Mouse (Mus musculus) forebrain, embryonic 12.5 days (tissue): ENCODE measurements at regions not wholly inside any gene's neighbourhood (a gene's known extent, or its start where the extent isn't known, plus 50 kb on each side); places are given as distances from the start of the nearest gene placed in this dataset.
A peak's percentile ranks its signal among the peaks of the same experiment; 100 is the strongest.

Source experiments
- ATAC-seq: fragments of 200-750 bp; cut with Nextera tagmentation; 2 replicates; pipeline ENCODE4 v1.8.0; 2017; ENCODE audit warnings: moderate TSS enrichment; ENCODE audit not compliant: low FRiP score
- H3K27ac ChIP-seq: fragments of 300-500 bp; sonication (generic); 2 replicates; pipeline ENCODE4 v1.5.1; 2016; ENCODE audit warnings: mild to moderate bottlenecking
- H3K27me3 ChIP-seq: fragments of 300-500 bp; sonication (generic); 2 replicates; pipeline ENCODE4 v1.6.1; 2016; ENCODE audit warnings: mild to moderate bottlenecking
- H3K36me3 ChIP-seq: fragments of 300-500 bp; sonication (generic); replicated peaks from 2 replicates; pipeline ENCODE4 v1.6.1; 2016; ENCODE audit warnings: mild to moderate bottlenecking
- H3K4me1 ChIP-seq: fragments of 300-500 bp; sonication (generic); 2 replicates; pipeline ENCODE4 v1.6.1; 2016
- H3K4me2 ChIP-seq: fragments of 300-500 bp; sonication (generic); 2 replicates; pipeline ENCODE4 v1.6.1; 2016; ENCODE audit warnings: mild to moderate bottlenecking, moderate library complexity
- H3K4me3 ChIP-seq: fragments of 300-500 bp; sonication (generic); replicated peaks from 2 replicates; pipeline ENCODE4 v1.5.1; 2016; ENCODE audit warnings: mild to moderate bottlenecking
- H3K9ac ChIP-seq: fragments of 300-500 bp; sonication (generic); 2 replicates; pipeline ENCODE4 v1.6.1; 2016; ENCODE audit warnings: mild to moderate bottlenecking
- H3K9me3 ChIP-seq: fragments of 300-500 bp; sonication (generic); 2 replicates; pipeline ENCODE4 v1.6.1; 2016
- WGBS: fragments of 180-500 bp; shearing (Covaris S2); methylation state at CpG from one replicate; pipeline ENCODE4 v1.1.7; 2016; 5-methylcytosine and 5-hydroxymethylcytosine counted together

GRCm38 (mm10) chr9:93969118-93969517, 568.8 kb downstream of the 1190002N15Rik start:
- Histone ChIP-seq H3K27ac (no peak overlapping the region), H3K4me1 (no peaks in the 10 kb centered on the region), H3K4me2 (no peak overlapping the region), H3K27me3 (no peaks in the 10 kb centered on the region), H3K36me3 (no peaks in the 10 kb centered on the region), H3K9ac (no peak overlapping the region), H3K9me3 (no peaks in the 10 kb centered on the region), H3K4me3 (no peak overlapping the region)
- no peak for ATAC-seq
- 77% methylated on average over 5 of the region's 5 CpGs for WGBS

DNA sequence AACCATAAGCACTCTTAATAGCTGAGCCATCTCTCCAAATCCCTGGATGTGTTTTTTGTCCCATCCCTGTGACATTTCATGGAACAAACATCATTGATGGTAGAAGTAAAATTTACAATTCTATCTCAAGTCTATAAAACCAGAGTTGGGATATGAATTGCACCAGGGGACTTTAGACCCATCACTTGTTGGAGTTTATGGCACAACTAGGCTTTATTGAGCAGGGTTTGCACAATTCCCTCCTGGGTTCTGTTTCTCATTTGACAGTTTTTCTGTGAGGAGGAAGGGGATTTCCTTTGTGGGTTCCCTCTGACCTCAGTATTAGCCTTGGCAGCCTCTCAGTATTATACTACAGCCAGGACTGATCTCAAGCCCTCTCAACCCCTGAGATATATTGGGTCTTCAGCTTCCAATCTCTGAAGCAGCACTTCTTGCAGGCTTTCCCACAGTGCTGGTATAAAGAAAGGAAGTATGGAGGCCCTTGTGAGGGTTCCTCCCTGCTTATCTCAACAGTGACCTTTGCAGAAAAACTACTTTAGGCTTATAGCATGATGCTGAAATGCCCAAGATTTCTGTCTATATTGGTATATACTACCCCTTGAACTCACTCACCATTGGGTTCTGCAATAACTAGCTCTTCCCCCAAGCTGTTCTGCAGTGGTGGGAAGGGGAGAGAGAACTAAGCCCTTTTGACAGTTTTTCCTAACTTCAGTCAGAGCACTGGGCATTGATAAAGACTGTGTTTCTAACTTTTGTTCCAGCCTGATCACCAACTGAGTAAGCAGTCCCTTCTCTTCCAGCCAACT, 582.4 kb downstream of the 1190002N15Rik start:
- H3K27ac ChIP-seq: no peak overlapping the region
- H3K4me2 ChIP-seq: no peak overlapping the region
- no peak for ATAC-seq
- H3K4me1 ChIP-seq: no peaks in the 10 kb centered on the region
- no peaks in the 10 kb centered on the region for H3K27me3 ChIP-seq
- H3K36me3 ChIP-seq: no peaks in the 10 kb centered on the region
- no peaks in the 10 kb centered on the region for H3K9me3 ChIP-seq
- no peak overlapping the region for H3K4me3 ChIP-seq
- H3K9ac ChIP-seq: no peak overlapping the region

- ATAC-seq: no peak
- Histone ChIP-seq H3K36me3 (no peaks in the 10 kb centered on the region), H3K9ac (no peak overlapping the region), H3K4me2 (no peak overlapping the region), H3K9me3 (no peaks in the 10 kb centered on the region), H3K4me1 (no peaks in the 10 kb centered on the region), H3K4me3 (no peak overlapping the region), H3K27ac (no peak overlapping the region), H3K27me3 (no peaks in the 10 kb centered on the region)
- WGBS: 90% methylated on average over 1 of the region's 1 CpGs
Measured at GRCm38 (mm10) chr9:93948671-93949070, 589.2 kb downstream of the 1190002N15Rik start.

DNA sequence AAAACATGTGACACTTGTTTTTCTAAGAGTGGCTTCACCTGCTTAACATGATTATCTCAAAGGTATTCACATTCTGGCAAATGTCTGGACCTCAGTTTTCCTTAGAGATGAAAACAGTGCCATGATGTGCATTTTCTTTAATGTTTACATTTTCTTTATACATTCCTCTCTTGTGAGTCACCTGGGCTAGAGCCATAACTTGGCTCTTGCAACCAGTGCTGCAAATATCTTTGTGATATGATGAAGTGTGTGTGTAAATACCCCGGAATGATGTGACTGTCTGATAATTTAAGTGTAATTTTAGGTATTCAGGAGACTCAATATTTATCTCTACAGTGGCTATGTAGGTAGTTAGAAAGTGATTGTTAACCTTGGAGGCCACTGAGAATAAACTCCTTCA, 590.8 kb downstream of the 1190002N15Rik start:
- Histone ChIP-seq H3K4me3 (no peak overlapping the region), H3K27me3 (no peaks in the 10 kb centered on the region), H3K9me3 (no peaks in the 10 kb centered on the region), H3K4me1 (no peaks in the 10 kb centered on the region), H3K36me3 (no peaks in the 10 kb centered on the region), H3K9ac (no peak overlapping the region), H3K4me2 (no peak overlapping the region), H3K27ac (no peak overlapping the region)
- ATAC-seq: no peak
- 87% methylated on average over 1 of the region's 1 CpGs for WGBS

DNA sequence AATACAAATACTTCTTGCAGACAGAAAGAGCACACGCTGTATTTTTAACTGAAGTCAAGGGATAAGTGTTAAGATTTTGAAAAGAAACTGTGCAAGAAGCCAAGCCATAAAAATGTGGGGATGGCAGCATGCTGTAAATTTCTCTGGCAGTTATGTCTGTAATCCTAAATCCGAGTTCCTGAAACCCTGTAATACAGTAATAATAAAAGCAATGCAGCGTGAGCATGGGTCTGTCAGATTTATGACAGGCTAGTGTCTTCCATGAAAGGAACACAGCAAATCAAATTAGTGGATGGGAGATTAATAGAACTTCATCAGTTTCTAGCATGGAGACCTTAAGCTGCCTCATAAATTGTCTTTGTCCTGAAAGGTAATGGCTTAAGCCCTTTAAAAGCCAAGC, 597.7 kb downstream of the 1190002N15Rik start:
- Histone ChIP-seq H3K27me3 (no peaks in the 10 kb centered on the region), H3K9ac (no peak overlapping the region), H3K27ac (no peak overlapping the region), H3K4me2 (no peak overlapping the region), H3K36me3 (no peaks in the 10 kb centered on the region), H3K4me3 (no peak overlapping the region), H3K9me3 (no peaks in the 10 kb centered on the region), H3K4me1 (no peaks in the 10 kb centered on the region)
- ATAC-seq: no peak
- WGBS: 88% methylated on average over 3 of the region's 3 CpGs

GRCm38 (mm10) chr9:93930684-93931083, 607.2 kb downstream of the 1190002N15Rik start:
- Histone ChIP-seq H3K9me3 (0 out of 2 replicates have a peak, but pooled peaks cover 5% of the 10 kb centered on the region), H3K27me3 (no peaks in the 10 kb centered on the region), H3K4me3 (no peak overlapping the region), H3K4me1 (no peaks in the 10 kb centered on the region), H3K9ac (no peak overlapping the region), H3K27ac (no peak overlapping the region), H3K4me2 (no peak overlapping the region), H3K36me3 (no peaks in the 10 kb centered on the region)
- ATAC-seq: no peak
- 82% methylated on average over 2 of the region's 2 CpGs for WGBS

GRCm38 (mm10) chr9:93889256-93889655, 648.6 kb downstream of the 1190002N15Rik start:
- H3K4me1 ChIP-seq: no peaks in the 10 kb centered on the region
- H3K4me2 ChIP-seq: no peak overlapping the region
- H3K36me3 ChIP-seq: no peaks in the 10 kb centered on the region
- no peaks in the 10 kb centered on the region for H3K27me3 ChIP-seq
- no peak overlapping the region for H3K4me3 ChIP-seq
- no peak for ATAC-seq
- WGBS: 74% methylated on average over 1 of the region's 1 CpGs
- no peak overlapping the region for H3K9ac ChIP-seq
- H3K9me3 ChIP-seq: no peaks in the 10 kb centered on the region
- H3K27ac ChIP-seq: no peak overlapping the region

DNA sequence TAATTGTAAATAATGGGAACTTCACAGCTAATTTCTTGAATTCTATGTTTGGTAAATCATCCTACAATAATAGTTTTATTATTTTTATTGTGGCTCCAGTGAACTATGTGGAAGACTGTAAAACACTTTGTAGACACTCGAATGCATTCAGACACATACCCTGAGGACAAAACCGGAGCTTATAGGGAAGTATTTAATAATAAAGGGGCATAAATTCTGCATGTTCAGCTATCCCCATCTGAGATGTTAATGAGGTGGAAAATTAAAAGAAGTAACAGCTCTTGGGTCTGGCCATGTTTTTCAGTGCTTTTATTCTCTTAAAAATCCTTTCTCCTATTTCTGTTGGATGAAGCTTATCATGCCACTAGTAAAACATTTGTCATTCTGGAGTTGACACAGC, 657.8 kb downstream of the 1190002N15Rik start:
- H3K27ac ChIP-seq: no peak overlapping the region
- H3K9ac ChIP-seq: no peak overlapping the region
- no peaks in the 10 kb centered on the region for H3K4me1 ChIP-seq
- no peaks in the 10 kb centered on the region for H3K27me3 ChIP-seq
- H3K4me2 ChIP-seq: no peak overlapping the region
- ATAC-seq: no peak
- H3K4me3 ChIP-seq: no peak overlapping the region
- H3K36me3 ChIP-seq: no peaks in the 10 kb centered on the region
- 49% methylated on average over 2 of the region's 2 CpGs for WGBS
- H3K9me3 ChIP-seq: no peaks in the 10 kb centered on the region

DNA sequence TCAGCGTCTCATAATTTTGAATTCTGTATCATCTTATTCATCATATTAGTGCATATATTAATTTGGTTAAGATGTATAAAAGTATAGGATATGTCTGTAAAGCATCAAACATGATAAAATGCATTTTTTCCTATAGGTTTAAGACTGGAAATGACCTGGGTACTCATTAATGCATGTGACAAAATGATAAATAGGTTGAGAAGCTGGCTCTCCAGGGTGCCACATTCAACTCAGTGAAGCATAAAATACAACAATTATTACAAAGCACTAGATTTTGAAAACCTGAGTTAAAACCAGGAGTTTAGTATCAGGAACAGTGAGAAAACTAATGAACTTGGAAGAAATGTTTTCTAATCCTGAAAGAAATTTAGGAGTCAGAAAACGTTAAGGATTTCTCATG, 658.3 kb downstream of the 1190002N15Rik start:
- Histone ChIP-seq H3K9me3 (no peaks in the 10 kb centered on the region), H3K4me3 (no peak overlapping the region), H3K27me3 (no peaks in the 10 kb centered on the region), H3K4me1 (no peaks in the 10 kb centered on the region), H3K9ac (no peak overlapping the region), H3K27ac (no peak overlapping the region), H3K4me2 (no peak overlapping the region), H3K36me3 (no peaks in the 10 kb centered on the region)
- no peak for ATAC-seq
- WGBS: 42% methylated on average over 2 of the region's 2 CpGs

DNA sequence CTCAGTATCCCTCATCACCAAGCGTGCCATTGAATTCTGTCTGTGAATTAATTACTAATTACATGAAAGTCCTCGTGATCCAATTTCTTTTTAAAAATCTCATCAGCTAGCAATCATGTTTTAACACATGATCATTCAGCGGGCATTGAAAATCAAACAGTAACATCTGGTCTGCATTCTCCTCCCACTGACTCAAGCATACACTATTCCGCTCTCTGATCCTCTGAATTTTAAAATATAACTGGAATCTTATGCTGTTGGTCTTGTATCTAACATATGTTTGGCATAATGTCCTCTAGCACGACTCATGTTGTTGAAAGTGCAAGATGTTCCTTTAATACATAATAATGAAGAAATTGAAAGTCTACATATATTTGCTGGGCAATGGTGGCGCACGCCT, 667.1 kb downstream of the 1190002N15Rik start:
- no peaks in the 10 kb centered on the region for H3K36me3 ChIP-seq
- 0 out of 2 replicates have a peak, but pooled peaks have one; percentile 41 for ATAC-seq
- no peak overlapping the region for H3K4me3 ChIP-seq
- no peak overlapping the region for H3K9ac ChIP-seq
- no peaks in the 10 kb centered on the region for H3K4me1 ChIP-seq
- H3K27ac ChIP-seq: no peak overlapping the region
- no peak overlapping the region for H3K4me2 ChIP-seq
- H3K9me3 ChIP-seq: no peaks in the 10 kb centered on the region
- 70% methylated on average over 7 of the region's 7 CpGs for WGBS
- no peaks in the 10 kb centered on the region for H3K27me3 ChIP-seq

DNA sequence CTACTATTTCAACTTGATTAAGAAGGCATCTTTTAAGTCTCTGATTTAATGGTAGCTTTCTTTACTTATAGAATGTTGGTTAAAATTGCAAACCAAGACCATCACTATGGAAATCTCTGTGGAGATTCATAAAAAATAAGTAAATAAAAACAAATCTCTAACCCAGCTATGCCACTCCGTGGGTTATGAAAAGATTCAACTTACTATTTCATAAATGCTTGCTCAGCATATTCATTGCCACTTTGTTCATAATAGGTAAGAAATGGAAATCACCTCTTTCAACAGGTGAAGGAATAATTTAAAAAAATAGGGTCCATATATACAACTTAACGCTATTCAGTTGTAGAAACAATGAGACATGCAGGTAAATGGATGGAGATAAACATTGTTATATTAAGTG, 679.9 kb downstream of the 1190002N15Rik start:
- WGBS: 77% methylated on average over 2 of the region's 2 CpGs
- H3K9me3 ChIP-seq: no peaks in the 10 kb centered on the region
- ATAC-seq: no peak
- no peak overlapping the region for H3K9ac ChIP-seq
- no peak overlapping the region for H3K4me3 ChIP-seq
- no peak overlapping the region for H3K27ac ChIP-seq
- H3K4me1 ChIP-seq: no peaks in the 10 kb centered on the region
- no peaks in the 10 kb centered on the region for H3K27me3 ChIP-seq
- H3K36me3 ChIP-seq: no peaks in the 10 kb centered on the region
- H3K4me2 ChIP-seq: no peak overlapping the region

- H3K4me1 ChIP-seq: no peaks in the 10 kb centered on the region
- no peak overlapping the region for H3K4me2 ChIP-seq
- no peaks in the 10 kb centered on the region for H3K36me3 ChIP-seq
- H3K4me3 ChIP-seq: no peak overlapping the region
- no peaks in the 10 kb centered on the region for H3K27me3 ChIP-seq
- no peaks in the 10 kb centered on the region for H3K9me3 ChIP-seq
- no peak overlapping the region for H3K9ac ChIP-seq
- ATAC-seq: no peak
- no peak overlapping the region for H3K27ac ChIP-seq
Measured at GRCm38 (mm10) chr9:93846411-93846810, 691.5 kb downstream of the 1190002N15Rik start.

GRCm38 (mm10) chr9:93843869-93844268, 694.0 kb downstream of the 1190002N15Rik start:
- Histone ChIP-seq H3K4me3 (no peak overlapping the region), H3K9ac (no peak overlapping the region), H3K27me3 (no peaks in the 10 kb centered on the region), H3K4me1 (no peaks in the 10 kb centered on the region), H3K36me3 (no peaks in the 10 kb centered on the region), H3K4me2 (no peak overlapping the region), H3K27ac (no peak overlapping the region), H3K9me3 (no peaks in the 10 kb centered on the region)
- ATAC-seq: no peak
- WGBS: 87% methylated on average over 5 of the region's 5 CpGs
